7 mouse cellular contexts compared by ENCODE assay signal in genomic region chr17:14232629-14233028, GRCm38 (mm10). TPM values are rescaled to one million over a fixed set of nuclear protein-coding genes. Genes with fewer than 3 reads are reported as not detected.
DNase-seq lines count a peak whose midpoint lies in the region; ATAC-seq lines count a peak whose summit lies in the region.

No protein-coding gene starts in this region.

- no peaks in the 10 kb centered on the region for H3K9me3 ChIP-seq in midbrain, embryonic 14.5 days (ENCODE audit: control insufficient read depth, low read length)
- H3K9me3 ChIP-seq in stomach, embryonic 16.5 days (replicated peaks; ENCODE audit: control insufficient read depth, low read length) = no peaks in the 10 kb centered on the region

- 56% methylated on average over 3 of the region's 3 CpGs for WGBS in midbrain, embryonic 14.5 days
- 38% methylated on average over 3 of the region's 3 CpGs for WGBS in stomach, embryonic 16.5 days

- H3K4me1 ChIP-seq in midbrain, embryonic 14.5 days (ENCODE audit: control insufficient read depth, insufficient read depth, low read length) = no peaks in the 10 kb centered on the region
- H3K4me1 ChIP-seq in stomach, embryonic 16.5 days (ENCODE audit: control insufficient read depth, insufficient read depth, low read length) = peaks cover 28% of the 10 kb centered on the region

- no peak overlapping the region for H3K9ac ChIP-seq in midbrain, embryonic 14.5 days (replicated peaks; ENCODE audit: low read length)
- H3K9ac ChIP-seq in stomach, embryonic 16.5 days (ENCODE audit: low read length) = no peak overlapping the region

- peak; percentile 46 to 74 for DNase-seq in adrenal gland, adult 18-20 months (ENCODE audit: low spot score in 2 of 2)
- DNase-seq in cerebellum, adult 9-10 months = peak; percentile 58
- DNase-seq in gastrocnemius, adult 18-20 months (ENCODE audit: low spot score) = peak; percentile 86
- peak; percentile 12 for DNase-seq in induced T-regulatory cell, adult 2 months (ENCODE audit: low read depth)
- peak; percentile 56 to 59 for DNase-seq in left cerebral cortex, adult 8-10 months (ENCODE audit: low spot score in 2 of 2)
- DNase-seq in midbrain, embryonic 14.5 days = peak; percentile 89

- H3K4me2 ChIP-seq in midbrain, embryonic 14.5 days (ENCODE audit: low read length) = no peak overlapping the region
- no peak overlapping the region for H3K4me2 ChIP-seq in stomach, embryonic 16.5 days (ENCODE audit: low read depth, low read length)

- H3K27ac ChIP-seq in midbrain, embryonic 14.5 days (replicated peaks; ENCODE audit: low read depth, low read length) = no peak overlapping the region
- H3K27ac ChIP-seq in stomach, embryonic 16.5 days (ENCODE audit: low read length) = peak overlapping the region; percentile 66

- ATAC-seq in midbrain, embryonic 14.5 days (ENCODE audit: low FRiP score, low TSS enrichment) = no peak
- peak; percentile 5; the same call in 1 of the 2 replicates for ATAC-seq in stomach, embryonic 16.5 days (ENCODE audit: insufficient read depth, low FRiP score)

- H3K36me3 ChIP-seq in midbrain, embryonic 14.5 days (ENCODE audit: control insufficient read depth, insufficient read depth, low read length) = no peaks in the 10 kb centered on the region
- H3K36me3 ChIP-seq in stomach, embryonic 16.5 days (ENCODE audit: control insufficient read depth, insufficient read depth, low read length) = no peaks in the 10 kb centered on the region

- no peaks in the 10 kb centered on the region for H3K27me3 ChIP-seq in midbrain, embryonic 14.5 days (ENCODE audit: control insufficient read depth, insufficient read depth, low read length)
- no peaks in the 10 kb centered on the region for H3K27me3 ChIP-seq in stomach, embryonic 16.5 days (ENCODE audit: control insufficient read depth, insufficient read depth, low read length)

- no peak overlapping the region for H3K4me3 ChIP-seq in midbrain, embryonic 14.5 days (replicated peaks; ENCODE audit: low read depth, low read length)
- H3K4me3 ChIP-seq in stomach, embryonic 16.5 days (replicated peaks; ENCODE audit: low read length) = no peak overlapping the region

RNA-seq across cellular contexts. Expression of gene Dact2, which starts 28.5 kb away (rescaled TPM):
- 1 to 10 TPM in 1 of 2 experiments, under 1 TPM in 1; 0.46 to 2.1 TPM for total RNA-seq in adrenal gland, adult 18-20 months (2021)
- total RNA-seq in gastrocnemius, adult 18-20 months (2021) = 1 to 10 TPM; 1.5 to 3.5 TPM
- 10 to 100 TPM; 76.6 to 98.0 (median 87.1) TPM for total RNA-seq in left cerebral cortex, adult 8-10 months (2022)
- 2.1 and 2.2 TPM in 2 replicates for polyA plus RNA-seq in midbrain, embryonic 14.5 days (2014; fragmentation: Nextera tagmentation; extraction: Ambion mirVana)
- polyA plus RNA-seq in stomach, embryonic 16.5 days (2015; fragmentation: Nextera tagmentation; extraction: Ambion mirVana) = 2.9 and 3.3 TPM in 2 replicates

RNA-seq across cellular contexts. Expression of gene Smoc2, which starts 46.7 kb away (rescaled TPM):
- total RNA-seq in adrenal gland, adult 18-20 months (2021) = 10 to 100 TPM; 27.6 to 33.3 TPM
- total RNA-seq in gastrocnemius, adult 18-20 months (2021) = 10 to 100 TPM; 71.5 to 71.9 TPM
- total RNA-seq in left cerebral cortex, adult 8-10 months (2022) = 10 to 100 TPM; 11.1 to 12.6 (median 11.9) TPM
- 0.57 and 0.92 TPM in 2 replicates for polyA plus RNA-seq in midbrain, embryonic 14.5 days (2014; fragmentation: Nextera tagmentation; extraction: Ambion mirVana)
- 137 and 139 TPM in 2 replicates for polyA plus RNA-seq in stomach, embryonic 16.5 days (2015; fragmentation: Nextera tagmentation; extraction: Ambion mirVana)

Comparison
In these comparisons a context has a peak if more than half of its experiments do, and no peak if none do; other contexts are left out.
1. DNase-seq: peak in every context shown above with its lines; median percentile 89 in midbrain, embryonic 14.5 days; 86 in gastrocnemius, adult 18-20 months; 60 in adrenal gland, adult 18-20 months; 58 in cerebellum, adult 9-10 months; 58 in left cerebral cortex, adult 8-10 months; 12 in induced T-regulatory cell, adult 2 months.
2. RNA of gene Dact2, which starts 28.5 kb away (total RNA-seq): 76.6 to 98.0 TPM in left cerebral cortex, adult 8-10 months; 1.5 to 3.5 TPM in gastrocnemius, adult 18-20 months and 0.46 to 2.1 TPM in adrenal gland, adult 18-20 months; every median in the first group is over 10 times any median in the second.